ENCODE assay signal across 22 mouse cellular contexts in genomic region chr14:106211062-106211461, GRCm38 (mm10).
DNase-seq lines count a peak whose midpoint lies in the region; ATAC-seq lines count a peak whose summit lies in the region.
"Had no signal": no experiment of that assay in that cellular context is flagged by ENCODE, and none has a peak within 500 bp of the region (broad histone marks: within the 10 kb centered on the region; RNA-seq: fewer than 3 reads in every experiment).

No protein-coding gene starts in this region.

- no peaks in the 10 kb centered on the region for H3K4me1 ChIP-seq in hindbrain, embryonic 14.5 days (replicated peaks; ENCODE audit: control insufficient read depth, insufficient read depth, low read length)
- H3K4me1 ChIP-seq: embryonic facial prominence, embryonic 13.5 days; forebrain, embryonic 12.5 days; heart, embryonic 15.5 days; hindbrain, embryonic 13.5 days had no signal

- H3K9ac ChIP-seq in hindbrain, embryonic 14.5 days, result no peak overlapping the region
- H3K9ac ChIP-seq: embryonic facial prominence, embryonic 13.5 days; forebrain, embryonic 12.5 days; heart, embryonic 15.5 days; hindbrain, embryonic 13.5 days had no signal

- intact Hi-C loops in left cerebral cortex, postnatal 36 days (cut with DNase I), result no loop called here

- no peak overlapping the region for H3K4me3 ChIP-seq in hindbrain, embryonic 14.5 days (replicated peaks; ENCODE audit: low read length)
- H3K4me3 ChIP-seq: embryonic facial prominence, embryonic 13.5 days; forebrain, embryonic 12.5 days; gastrocnemius, adult 2 months; heart, embryonic 15.5 days; hindbrain, embryonic 13.5 days had no signal

- peak; percentile 35 for DNase-seq in heart, adult 8-10 months (ENCODE audit: low spot score)
- no peak for DNase-seq in heart, adult 11 months
- DNase-seq in brain, adult 2 months (ENCODE audit: low read depth, low spot score), result peak; percentile 4
- no peak for DNase-seq in hindbrain, embryonic 14.5 days (ENCODE audit: low spot score)
- DNase-seq in left cerebral cortex, postnatal 36 days (ENCODE audit: low spot score in 2 of 2), result no peak
- no peak for DNase-seq in cerebellum, postnatal 10 days
- DNase-seq: adrenal gland, postnatal 14 days; cerebellum, adult 2 months; cerebellum, postnatal 14 days; gastrocnemius, adult 2 months; gastrocnemius, postnatal 36 days; heart, postnatal 14 days had no signal

- H3K9me3 ChIP-seq in hindbrain, embryonic 14.5 days (ENCODE audit: control insufficient read depth, low read length), result no peaks in the 10 kb centered on the region
- H3K9me3 ChIP-seq: embryonic facial prominence, embryonic 13.5 days; forebrain, embryonic 12.5 days; heart, embryonic 15.5 days; hindbrain, embryonic 13.5 days had no signal

- WGBS in hindbrain, embryonic 14.5 days, result 87% methylated on average over 2 of the region's 2 CpGs

- H3K27ac ChIP-seq in hindbrain, embryonic 14.5 days, result no peak overlapping the region
- H3K27ac ChIP-seq: embryonic facial prominence, embryonic 13.5 days; forebrain, embryonic 12.5 days; gastrocnemius, adult 2 months; heart, embryonic 15.5 days; hindbrain, embryonic 13.5 days had no signal

- no peaks in the 10 kb centered on the region for H3K27me3 ChIP-seq in hindbrain, embryonic 14.5 days (ENCODE audit: control insufficient read depth, insufficient read depth, low read length)
- H3K27me3 ChIP-seq: CH12.LX; embryonic facial prominence, embryonic 13.5 days; forebrain, embryonic 12.5 days; heart, embryonic 15.5 days; hindbrain, embryonic 13.5 days had no signal

- ATAC-seq in megakaryocyte, adult 5-6 weeks (ENCODE audit: poor library complexity, severe bottlenecking), result peak; percentile 77
- no peak for ATAC-seq in hindbrain, embryonic 14.5 days (ENCODE audit: low FRiP score)
- ATAC-seq: activated CD4-positive, CD25-positive, alpha-beta regulatory T cell, adult 4 months; forebrain, embryonic 16.5 days; Patski had no signal

- no peak overlapping the region for H3K4me2 ChIP-seq in hindbrain, embryonic 14.5 days (replicated peaks)
- H3K4me2 ChIP-seq: embryonic facial prominence, embryonic 13.5 days; forebrain, embryonic 12.5 days; heart, embryonic 11.5 days; heart, embryonic 15.5 days; hindbrain, embryonic 13.5 days had no signal

- H3K36me3 ChIP-seq in hindbrain, embryonic 14.5 days (replicated peaks; ENCODE audit: control insufficient read depth, insufficient read depth), result no peaks in the 10 kb centered on the region
- H3K36me3 ChIP-seq: embryonic facial prominence, embryonic 13.5 days; forebrain, embryonic 12.5 days; heart, embryonic 15.5 days; hindbrain, embryonic 13.5 days had no signal

Comparison
In these comparisons a context has a peak if more than half of its experiments do, and no peak if none do; other contexts are left out.
1. DNase-seq: peak in heart, adult 8-10 months (single experiment) and brain, adult 2 months (single experiment); none in heart, adult 11 months (single experiment), hindbrain, embryonic 14.5 days (single experiment), left cerebral cortex, postnatal 36 days (0 of 2) and cerebellum, postnatal 10 days (0 of 2).